Mouse (Mus musculus): ENCODE results near the gene Plcxd2.

Plcxd2 gene

GRCm38 (mm10) chr16:45986236-45986635 lies 23.8 kb downstream of the Plcxd2 start:
- WGBS, result 70% methylated on average over 1 of the region's 1 CpGs

- WGBS, result 81% methylated on average over 4 of the region's 4 CpGs
Measured at GRCm38 (mm10) chr16:45984610-45985606, 25.1 kb downstream of the Plcxd2 start.

GRCm38 (mm10) chr16:45976251-45976650 lies 33.8 kb downstream of the Plcxd2 start:
- 94% methylated on average over 1 of the region's 1 CpGs for WGBS

- WGBS, result 60% methylated on average over 9 of the region's 9 CpGs
Measured at GRCm38 (mm10) chr16:45973959-45974686, 35.9 kb downstream of the Plcxd2 start.

GRCm38 (mm10) chr16:45970187-45970586 lies 39.8 kb downstream of the Plcxd2 start:
- WGBS, result 96% methylated on average over 2 of the region's 2 CpGs

- 74% methylated on average over 5 of the region's 5 CpGs for WGBS
Measured at GRCm38 (mm10) chr16:45968716-45969115, 41.3 kb downstream of the Plcxd2 start.

- WGBS, result 7% methylated on average over 7 of the region's 7 CpGs
Measured at GRCm38 (mm10) chr16:45967471-45967870, 42.5 kb downstream of the Plcxd2 start.

GRCm38 (mm10) chr16:45966604-45967003 lies 43.4 kb downstream of the Plcxd2 start:
- 76% methylated on average over 5 of the region's 5 CpGs for WGBS

GRCm38 (mm10) chr16:45964777-45965176 lies 45.2 kb downstream of the Plcxd2 start:
- 92% methylated on average over 6 of the region's 6 CpGs for WGBS

- 89% methylated on average over 8 of the region's 8 CpGs for WGBS
Measured at GRCm38 (mm10) chr16:45963837-45964236, 46.2 kb downstream of the Plcxd2 start.

GRCm38 (mm10) chr16:45963088-45963487 lies 46.9 kb downstream of the Plcxd2 start:
- WGBS, result 80% methylated on average over 5 of the region's 5 CpGs

GRCm38 (mm10) chr16:45960978-45961377 lies 49.0 kb downstream of the Plcxd2 start:
- WGBS, result 78% methylated on average over 3 of the region's 3 CpGs

- WGBS, result 78% methylated on average over 4 of the region's 4 CpGs
Measured at GRCm38 (mm10) chr16:45956390-45956950, 53.5 kb downstream of the Plcxd2 start.

- 90% methylated on average over 4 of the region's 4 CpGs for WGBS
Measured at GRCm38 (mm10) chr16:45953394-45953793, 56.6 kb downstream of the Plcxd2 start, which contains the start of gene Phldb2. Phldb2 (minus strand) TSS chr16:45953598.

GRCm38 (mm10) chr16:45952501-45952900 lies 57.5 kb downstream of the Plcxd2 start:
- 71% methylated on average over 5 of the region's 5 CpGs for WGBS

- 86% methylated on average over 2 of the region's 2 CpGs for WGBS
Measured at GRCm38 (mm10) chr16:45952035-45952434, 58.0 kb downstream of the Plcxd2 start.

GRCm38 (mm10) chr16:45946335-45946734 lies 63.7 kb downstream of the Plcxd2 start:
- 90% methylated on average over 2 of the region's 2 CpGs for WGBS

GRCm38 (mm10) chr16:45945649-45946048 lies 64.4 kb downstream of the Plcxd2 start:
- WGBS, result 81% methylated on average over 5 of the region's 5 CpGs

- 71% methylated on average over 11 of the region's 11 CpGs for WGBS
Measured at GRCm38 (mm10) chr16:45945174-45945631, 64.8 kb downstream of the Plcxd2 start.

- 84% methylated on average over 8 of the region's 8 CpGs for WGBS
Measured at GRCm38 (mm10) chr16:45942169-45942891, 67.7 kb downstream of the Plcxd2 start.

GRCm38 (mm10) chr16:45940701-45941100 lies 69.3 kb downstream of the Plcxd2 start:
- WGBS, result 86% methylated on average over 2 of the region's 2 CpGs
